Mouse (Mus musculus) cerebellum, postnatal 4 days (tissue): ENCODE results near the gene Taf4.

Experiments used
- DNase-seq, 2 experiments: peaks; one replicate each; pipeline ENCODE4 v3.0.0; 2022; ENCODE audit warnings: low spot score in 2 of 2, mixed read lengths in 1 of 2

Gene Taf4

GRCm38 (mm10) chr2:179976628-179977343, at the start of gene Taf4:
Taf4 (minus strand) TSS chr2:179976646.
- DNase-seq, result peak; percentile 84 to 95

DNA sequence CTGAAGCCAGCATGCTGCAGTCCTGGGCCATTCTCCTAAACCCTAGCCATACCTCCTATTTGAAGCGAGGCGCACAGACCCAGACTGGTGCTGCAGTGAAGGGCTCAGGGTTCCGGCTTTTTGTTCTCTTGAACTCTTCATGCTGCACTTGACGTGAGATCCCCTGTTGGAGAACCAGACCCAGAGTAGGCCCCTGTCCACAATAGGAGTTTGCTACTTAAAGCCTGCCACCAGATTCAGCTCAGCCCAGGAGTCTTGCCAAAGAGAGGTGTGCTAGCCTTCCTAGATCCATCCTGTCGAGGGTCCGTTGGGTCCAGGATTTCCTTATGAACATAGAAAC, 49.4 kb upstream of the Taf4 start:
- no peak for DNase-seq

DNA sequence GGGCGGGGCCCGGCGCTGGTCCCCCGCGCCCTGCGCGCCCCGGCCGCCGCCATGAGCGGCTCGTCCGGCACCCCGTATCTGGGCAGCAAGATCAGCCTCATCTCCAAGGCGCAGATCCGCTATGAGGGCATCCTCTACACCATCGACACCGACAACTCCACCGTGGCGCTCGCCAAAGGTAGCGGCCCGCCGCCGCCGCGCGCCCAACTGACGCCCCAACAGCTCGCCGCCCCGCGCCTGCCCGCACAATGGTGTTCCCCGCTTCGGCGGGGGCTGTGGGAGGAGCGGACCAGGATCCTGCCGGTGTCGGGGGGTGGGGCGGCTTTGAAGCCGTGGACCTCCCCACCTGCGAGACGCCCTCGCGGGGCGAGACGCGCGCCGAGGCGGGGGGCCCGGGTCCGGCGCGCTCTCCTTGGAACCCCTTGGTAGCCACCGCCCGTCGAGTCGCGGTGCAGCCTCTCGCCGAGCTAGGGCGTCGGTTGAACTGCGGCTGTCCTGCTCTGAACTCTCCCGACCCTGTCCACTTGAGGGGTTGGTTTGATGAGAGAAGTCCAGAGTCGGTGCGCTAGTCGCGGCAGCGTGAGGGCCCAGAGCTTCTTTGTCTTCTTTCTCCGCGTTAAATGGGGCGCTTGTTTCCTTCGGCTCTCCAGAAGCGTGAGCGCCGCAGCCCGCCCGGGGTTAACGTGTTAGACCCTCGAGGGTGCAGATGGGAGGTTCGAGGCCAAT, 48.9 kb upstream of the Taf4 start:
- peak in 1 of 2 experiments; percentile 50 for DNase-seq

- peak; percentile 99 for DNase-seq
These were observed 48.1 kb upstream of the Taf4 start, which contains the start of gene Lsm14b for GRCm38 (mm10) chr2:180024401-180025098. Lsm14b (plus strand) TSS chr2:180024987.

DNA sequence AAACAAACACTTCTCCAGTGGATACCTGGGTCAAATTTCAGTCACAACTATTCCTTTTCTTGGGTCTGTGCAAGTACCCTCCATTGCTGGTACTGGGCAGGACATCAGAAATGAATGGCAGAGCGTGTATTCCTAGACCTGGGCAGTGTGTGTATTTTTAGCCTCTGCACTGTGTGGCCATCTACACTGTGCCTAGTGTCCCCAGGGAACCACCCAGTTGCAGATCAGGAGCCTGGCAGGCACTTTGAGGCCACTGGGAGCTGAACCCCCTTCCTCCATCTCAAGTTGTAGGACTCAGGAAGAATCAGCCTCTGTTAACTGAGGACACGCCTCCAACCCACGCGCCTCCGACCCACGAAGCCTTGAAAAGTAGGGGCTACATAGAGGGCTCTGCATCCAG, 46.3 kb upstream of the Taf4 start:
- DNase-seq, result no peak

DNA sequence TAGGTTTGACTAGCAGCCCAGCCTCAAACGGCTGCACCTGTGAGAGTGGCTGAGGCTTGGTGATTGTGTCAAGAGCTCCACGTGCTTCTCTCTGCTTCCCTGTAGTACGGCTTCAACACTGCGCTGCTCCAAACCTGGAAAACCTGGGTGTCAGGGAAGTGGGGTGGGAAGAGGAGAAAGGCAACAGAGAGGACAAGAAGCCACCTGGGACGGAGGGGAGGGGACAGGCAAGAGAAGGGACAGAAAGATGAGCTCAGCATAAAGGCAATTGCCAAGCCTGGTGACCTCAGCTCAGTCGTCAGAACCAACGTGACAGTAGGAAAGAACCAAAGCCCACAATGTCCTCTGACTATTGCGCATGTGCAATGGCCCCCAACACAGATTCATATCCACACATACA, 44.5 kb upstream of the Taf4 start:
- DNase-seq, result no peak

- no peak for DNase-seq
These were observed 43.7 kb upstream of the Taf4 start for GRCm38 (mm10) chr2:180020091-180020661.

DNA sequence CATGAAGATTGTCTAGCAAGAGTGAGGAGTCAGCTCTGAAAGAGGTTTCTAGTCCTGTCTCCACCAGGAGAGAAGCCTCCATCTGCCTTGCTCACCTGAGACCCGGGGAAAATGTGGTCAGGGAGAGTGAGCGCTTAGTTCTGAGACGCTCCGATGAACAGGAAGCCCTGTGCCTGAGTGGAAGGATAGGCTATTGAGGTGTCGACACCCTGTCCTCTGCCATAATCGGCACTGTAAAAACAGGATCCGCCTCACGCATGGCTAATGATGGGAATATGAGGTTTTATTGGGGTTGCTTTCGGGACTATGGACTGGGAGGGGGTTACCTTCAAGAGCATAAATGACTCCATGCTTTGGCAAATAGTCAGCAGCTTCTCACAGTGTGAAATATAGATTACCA, 42.1 kb upstream of the Taf4 start:
- DNase-seq, result no peak

DNA sequence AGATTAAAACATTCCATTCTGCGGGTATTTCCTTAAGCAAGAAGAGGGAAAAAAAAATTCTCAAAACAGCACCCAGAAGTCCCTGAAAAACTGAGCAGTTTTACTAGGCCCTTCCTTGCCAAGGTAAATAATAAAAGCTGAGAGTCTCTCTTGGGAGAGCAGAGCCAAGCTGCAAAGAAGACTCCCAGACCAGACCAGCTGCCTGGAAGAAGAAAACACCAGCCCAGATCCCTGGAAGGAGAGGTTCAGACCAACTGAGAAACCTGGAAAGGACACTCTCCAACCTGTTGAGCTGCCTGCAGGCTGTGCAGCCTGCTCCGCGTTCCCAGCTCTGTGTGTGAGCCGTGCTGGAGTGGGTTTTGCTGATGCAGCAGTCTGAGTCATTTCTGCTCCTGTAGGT, 41.2 kb upstream of the Taf4 start:
- DNase-seq, result no peak

DNA sequence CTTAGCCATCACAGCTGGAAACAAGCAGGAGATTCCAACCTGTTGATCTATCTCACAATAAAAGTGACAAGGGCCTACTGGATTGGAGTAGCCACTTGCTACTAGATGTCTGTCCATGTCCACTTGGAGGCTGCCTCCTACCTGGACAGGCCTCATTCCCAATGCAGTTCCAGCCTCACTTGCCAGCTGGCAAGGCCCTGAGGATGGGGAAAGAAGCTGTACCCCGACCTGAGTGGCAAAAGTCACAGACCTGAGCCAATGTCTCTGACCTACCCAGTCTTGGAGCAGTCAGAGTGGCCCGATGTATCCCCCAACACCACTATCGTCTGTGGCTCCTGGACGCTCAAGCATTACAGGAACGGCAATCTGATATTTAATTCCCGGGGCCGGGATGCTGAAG, 37.2 kb upstream of the Taf4 start:
- no peak for DNase-seq

- no peak for DNase-seq
These were observed 34.9 kb upstream of the Taf4 start for GRCm38 (mm10) chr2:180011370-180011769.

DNA sequence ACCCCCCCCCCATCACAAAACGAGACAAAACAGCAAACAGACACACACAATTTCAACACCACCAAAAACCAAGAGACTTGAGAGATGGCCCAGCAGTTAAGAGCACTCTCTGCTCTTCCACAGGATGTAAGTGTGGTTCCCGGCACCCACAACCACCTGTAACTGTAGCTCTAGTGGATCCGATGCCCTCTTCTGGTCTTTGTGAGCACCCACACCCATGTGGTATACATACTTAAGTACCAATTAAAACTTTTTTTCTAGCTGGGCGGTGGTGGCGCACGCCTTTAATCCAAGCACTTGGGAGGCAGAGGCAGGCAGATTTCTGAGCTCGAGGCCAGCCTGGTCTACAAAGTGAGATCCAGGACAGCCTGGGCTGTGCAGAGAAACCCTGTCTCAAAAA, 34.2 kb upstream of the Taf4 start:
- no peak for DNase-seq

DNA sequence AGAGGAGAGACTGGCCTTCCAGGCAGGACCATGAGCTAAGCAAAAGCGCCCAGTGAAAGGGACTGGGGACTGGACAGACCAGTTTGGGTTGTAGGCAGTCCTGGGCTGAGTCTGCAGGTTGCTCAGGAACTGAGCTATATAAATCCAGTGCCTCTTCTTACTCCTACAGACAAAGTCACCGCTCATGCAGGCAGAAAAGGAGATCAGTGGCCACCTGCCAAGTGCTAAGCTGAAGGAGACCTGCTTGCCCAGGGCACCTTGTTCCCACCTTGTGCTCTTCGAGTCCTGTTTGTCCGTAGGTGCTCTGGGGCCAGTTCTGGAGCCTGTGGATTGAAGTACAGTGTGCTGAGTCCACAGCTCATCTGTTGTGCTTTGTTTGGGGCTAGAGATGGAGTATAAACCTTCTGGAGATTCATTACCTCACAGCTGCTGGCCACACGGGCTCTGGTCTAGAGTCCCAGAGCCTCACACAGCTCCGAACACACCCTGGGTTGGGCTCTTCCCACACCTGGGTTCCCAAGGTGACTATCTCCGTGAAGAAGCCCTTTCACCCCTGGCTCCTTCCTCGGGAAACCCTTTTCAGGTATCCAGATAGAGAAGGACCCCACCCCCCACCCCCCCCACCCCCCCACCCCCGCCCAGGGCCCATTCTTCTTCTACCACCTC, 30.0 kb upstream of the Taf4 start:
- DNase-seq, result no peak

DNA sequence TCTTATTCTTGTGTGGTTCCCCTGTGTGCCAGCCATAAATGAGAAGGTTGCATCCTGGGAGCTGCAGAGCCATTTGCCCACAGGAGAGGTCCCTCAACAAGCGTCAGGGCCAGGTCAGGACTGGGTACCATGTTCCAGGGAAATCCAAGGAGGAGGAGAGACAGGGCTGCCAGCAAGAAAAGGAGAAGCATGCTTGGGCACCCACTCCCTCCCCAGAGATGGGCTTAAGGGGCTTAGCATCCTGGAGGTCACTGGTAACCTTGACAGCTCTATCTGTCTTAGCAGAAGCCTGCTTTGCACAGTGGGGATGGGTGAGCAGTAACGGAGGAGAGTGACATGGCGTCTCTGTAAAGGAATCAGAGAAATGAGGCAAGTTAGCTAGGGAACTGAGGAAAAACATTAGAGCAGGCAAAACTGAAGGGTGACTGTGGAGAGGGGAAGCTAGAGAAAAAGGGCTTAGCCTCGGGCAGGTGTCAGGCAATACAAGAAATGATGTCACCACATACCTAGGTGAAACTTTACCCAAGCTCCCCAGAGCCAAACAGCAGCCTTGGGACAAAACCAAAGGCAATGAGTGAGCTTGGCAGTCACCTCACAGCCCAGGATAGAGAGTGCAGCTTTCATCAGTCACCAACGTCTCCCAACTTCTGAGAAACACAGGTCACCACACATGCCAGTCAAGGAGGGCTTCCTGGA, 29.4 kb upstream of the Taf4 start:
- DNase-seq, result no peak

- DNase-seq, result no peak
These were observed 25.2 kb upstream of the Taf4 start for GRCm38 (mm10) chr2:180001635-180002034.

DNA sequence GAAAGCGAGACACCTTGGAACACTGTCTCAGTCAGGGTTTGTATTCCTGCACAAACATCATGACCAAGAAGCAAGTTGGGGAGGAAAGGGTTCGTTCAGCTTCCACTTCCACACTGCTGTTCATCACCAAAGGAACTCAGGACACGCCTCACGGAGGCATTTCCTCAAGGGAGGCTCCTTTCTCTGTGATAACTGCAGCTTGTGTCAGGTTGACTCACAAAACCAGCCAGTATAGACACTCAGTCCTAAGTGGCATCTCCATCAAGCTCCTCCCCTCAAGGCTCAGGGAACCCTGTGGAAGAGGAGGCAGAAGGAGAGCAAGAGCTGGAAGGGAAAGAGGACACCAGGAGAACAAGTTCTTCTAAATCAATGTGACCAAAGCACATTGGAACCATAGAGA, 22.0 kb upstream of the Taf4 start:
- DNase-seq, result no peak

DNA sequence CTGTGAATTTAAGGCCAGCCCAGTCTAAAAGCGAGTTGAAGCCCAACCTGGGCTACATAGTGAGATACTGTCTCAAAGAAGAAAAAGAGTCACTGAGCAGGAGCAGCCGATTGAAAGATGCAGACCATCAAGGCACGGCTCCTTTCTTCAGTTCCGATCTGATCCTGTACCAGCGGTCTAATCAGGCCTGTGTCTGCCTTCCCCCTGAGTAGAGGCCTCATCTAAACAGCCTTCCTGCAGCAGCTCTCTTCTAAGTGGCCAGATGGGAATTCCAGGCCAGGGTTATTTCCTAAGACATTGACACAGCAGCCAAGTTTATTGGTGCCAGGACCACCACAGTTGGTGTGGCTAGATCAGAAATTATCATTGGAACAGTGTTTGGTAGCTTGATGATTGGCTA, 16.6 kb upstream of the Taf4 start:
- DNase-seq, result no peak

DNA sequence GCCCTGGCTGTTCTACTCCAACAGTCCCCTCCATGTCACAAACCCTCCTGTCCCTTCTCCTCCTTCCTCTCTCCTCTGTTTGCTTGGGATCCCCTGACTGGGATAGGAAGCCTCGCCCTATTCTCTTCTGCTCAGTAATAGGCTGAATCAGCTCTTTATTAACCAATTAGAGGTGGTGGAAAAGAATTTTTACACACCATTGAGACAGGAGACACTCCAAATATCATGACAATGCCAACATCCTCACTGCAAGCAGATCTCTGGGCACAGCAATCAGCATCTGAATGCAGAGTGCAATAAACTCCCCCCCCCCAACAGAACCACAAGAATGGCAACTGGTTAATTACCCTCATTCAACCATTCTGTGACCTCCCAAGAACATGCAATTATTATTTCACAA, 12.7 kb upstream of the Taf4 start:
- DNase-seq, result no peak

GRCm38 (mm10) chr2:179986437-179987022, 10.1 kb upstream of the Taf4 start:
- no peak for DNase-seq

GRCm38 (mm10) chr2:179985695-179986094, 9.2 kb upstream of the Taf4 start:
- no peak for DNase-seq

GRCm38 (mm10) chr2:179984830-179985229, 8.4 kb upstream of the Taf4 start:
- no peak for DNase-seq
